Mouse (Mus musculus) erythroblast, embryonic 14.5 days (primary cell): ENCODE measurements at regions not wholly inside any gene's neighbourhood (a gene's known extent, or its start where the extent isn't known, plus 50 kb on each side); places are given as distances from the start of the nearest gene placed in this dataset.

Source experiments
- GATA1 ChIP-seq: IDR thresholded peaks from 2 replicates; pipeline ENCODE4 v1.6.1; 2012; ENCODE audit warnings: low read length, inconsistent platforms, mixed read lengths
- TAL1 ChIP-seq: IDR thresholded peaks from 3 replicates; pipeline ENCODE4 v1.6.1; 2012; ENCODE audit warnings: low read length, inconsistent platforms, mixed read lengths

GRCm38 (mm10) chr2:45234148-45234547 lies 117.0 kb upstream of the Zeb2 start:
- TF ChIP-seq GATA1: no peak
- no peak for TF ChIP-seq TAL1
